Mouse (Mus musculus) kidney, embryonic 14.5 days (tissue): ENCODE measurements at regions not wholly inside any gene's neighbourhood (a gene's known extent, or its start where the extent isn't known, plus 50 kb on each side); places are given as distances from the start of the nearest gene placed in this dataset.

Source experiments
- ATAC-seq: fragments of 200-750 bp; cut with Nextera tagmentation; 2 replicates; pipeline ENCODE4 v1.8.0; 2017; ENCODE audit warnings: moderate number of reproducible peaks, mild to moderate bottlenecking, moderate TSS enrichment, moderate library complexity; ENCODE audit not compliant: low FRiP score, low TSS enrichment
- H3K27ac ChIP-seq: fragments of 300-500 bp; sonication (generic); 2 replicates; pipeline ENCODE4 v1.5.1; 2014; ENCODE audit warnings: low read depth, mild to moderate bottlenecking, low read length, moderate library complexity, mixed read lengths
- H3K27me3 ChIP-seq: fragments of 300-500 bp; sonication (generic); 2 replicates; pipeline ENCODE4 v1.6.1; 2014; ENCODE audit warnings: mild to moderate bottlenecking, low read length; ENCODE audit not compliant: control insufficient read depth, insufficient read depth
- H3K36me3 ChIP-seq: fragments of 300-500 bp; sonication (generic); 2 replicates; pipeline ENCODE4 v1.6.1; 2014; ENCODE audit warnings: low read length, mixed read lengths; ENCODE audit not compliant: control insufficient read depth, insufficient read depth
- H3K4me1 ChIP-seq: fragments of 300-500 bp; sonication (generic); 2 replicates; pipeline ENCODE4 v1.6.1; 2014; ENCODE audit warnings: low read length, mixed read lengths; ENCODE audit not compliant: control insufficient read depth, insufficient read depth
- H3K4me2 ChIP-seq: fragments of 300-500 bp; sonication (generic); replicated peaks from 2 replicates; pipeline ENCODE4 v1.6.1; 2014; ENCODE audit warnings: low read depth, mild to moderate bottlenecking, low read length
- H3K4me3 ChIP-seq: fragments of 300-500 bp; sonication (generic); 2 replicates; pipeline ENCODE4 v1.5.1; 2014; ENCODE audit warnings: mild to moderate bottlenecking, low read length
- H3K9ac ChIP-seq: fragments of 300-500 bp; sonication (generic); 2 replicates; pipeline ENCODE4 v1.6.1; 2014; ENCODE audit warnings: low read depth, mild to moderate bottlenecking, low read length, moderate library complexity
- H3K9me3 ChIP-seq: fragments of 300-500 bp; sonication (generic); 2 replicates; pipeline ENCODE4 v1.6.1; 2016; ENCODE audit warnings: low read length; ENCODE audit not compliant: control insufficient read depth
- WGBS: fragments of 180-500 bp; shearing (Covaris S2); extraction: QIAGEN DNeasy Blood & Tissue Kit; methylation state at CpG from one replicate; pipeline ENCODE4 v1.1.7; 2014; 5-methylcytosine and 5-hydroxymethylcytosine counted together

DNA sequence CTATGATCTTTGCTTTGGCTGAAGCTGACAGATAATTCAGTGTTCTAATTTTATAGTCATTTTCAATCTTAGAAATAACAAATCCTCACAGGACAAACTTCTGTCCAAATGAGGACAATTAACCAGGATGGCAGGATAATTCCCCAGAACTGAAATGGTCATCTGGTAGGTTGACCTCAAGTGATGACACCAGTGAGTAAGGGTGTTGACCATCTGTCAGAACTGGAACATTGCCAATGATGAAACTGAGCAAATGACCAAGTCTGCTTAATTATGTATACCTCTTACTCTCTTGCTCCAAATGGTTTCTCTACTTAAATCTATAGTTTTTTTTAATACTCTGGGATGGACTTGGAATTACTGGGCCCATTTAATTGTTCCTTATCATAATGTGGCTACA is 1336.9 kb upstream of the Tenm3 start:
- Histone ChIP-seq H3K4me3 (no peak overlapping the region), H3K36me3 (no peaks in the 10 kb centered on the region), H3K9me3 (no peaks in the 10 kb centered on the region), H3K9ac (no peak overlapping the region), H3K4me2 (no peak overlapping the region), H3K27me3 (no peaks in the 10 kb centered on the region), H3K27ac (no peak overlapping the region), H3K4me1 (no peaks in the 10 kb centered on the region)
- no peak for ATAC-seq

DNA sequence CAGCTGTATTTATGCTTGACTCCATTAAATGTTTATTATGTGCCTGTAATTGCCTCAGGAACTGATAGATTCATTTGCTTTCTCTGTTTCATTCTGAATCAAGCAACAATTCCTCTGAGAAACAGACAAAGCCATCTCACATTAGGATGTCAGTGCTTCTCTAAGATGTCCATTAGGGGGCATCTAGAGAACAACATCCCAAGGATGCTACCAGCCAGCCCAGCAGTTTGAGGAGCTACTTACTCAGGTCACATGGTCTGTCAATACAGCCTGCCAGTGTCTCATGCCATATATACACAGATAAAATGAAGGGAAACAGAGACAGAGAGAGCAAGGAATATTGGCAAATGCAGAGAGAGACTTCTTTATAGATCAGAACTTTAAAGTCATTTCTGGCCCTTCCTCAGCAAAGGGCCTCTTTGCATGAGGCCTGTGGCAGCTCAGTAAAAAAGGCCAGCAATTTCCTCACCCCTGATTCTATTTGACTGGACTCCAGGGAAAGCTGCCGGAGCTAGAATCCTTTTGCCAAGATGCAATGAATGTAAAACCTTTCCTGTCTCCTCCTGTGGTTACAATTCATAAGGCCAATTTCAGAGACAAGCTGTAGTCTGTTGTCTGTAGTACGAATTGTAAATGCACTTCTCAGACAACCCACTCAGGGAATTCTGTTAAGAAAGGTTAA is 1321.2 kb upstream of the Tenm3 start:
- Histone ChIP-seq H3K4me3 (no peak overlapping the region), H3K9me3 (no peaks in the 10 kb centered on the region), H3K4me1 (no peaks in the 10 kb centered on the region), H3K4me2 (no peak overlapping the region), H3K27ac (no peak overlapping the region), H3K9ac (no peak overlapping the region), H3K36me3 (no peaks in the 10 kb centered on the region), H3K27me3 (no peaks in the 10 kb centered on the region)
- WGBS, result 79% methylated on average over 2 of the region's 2 CpGs
- no peak for ATAC-seq

DNA sequence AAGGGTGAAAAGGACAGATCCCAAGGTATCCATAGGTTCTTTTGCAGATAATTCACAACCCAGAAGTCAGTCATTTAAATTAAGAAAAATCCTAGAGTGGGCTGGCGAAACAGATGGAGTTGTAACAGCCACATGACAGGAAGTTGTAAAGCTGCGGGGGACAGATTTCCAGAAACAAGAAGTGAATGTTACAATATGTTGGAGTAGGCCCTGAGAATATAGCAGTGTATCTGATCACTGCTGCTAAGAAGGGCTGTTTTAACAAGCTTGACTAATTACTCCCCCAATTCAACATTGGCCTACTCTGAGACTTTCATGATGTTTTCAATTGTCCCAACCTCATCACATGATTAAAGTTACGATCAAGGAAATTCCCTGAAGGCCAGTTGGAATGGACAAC is 1317.3 kb upstream of the Tenm3 start:
- no peak overlapping the region for H3K9ac ChIP-seq
- no peaks in the 10 kb centered on the region for H3K36me3 ChIP-seq
- 69% methylated on average over 3 of the region's 3 CpGs for WGBS
- H3K4me2 ChIP-seq, result no peak overlapping the region
- no peaks in the 10 kb centered on the region for H3K27me3 ChIP-seq
- H3K4me1 ChIP-seq, result no peaks in the 10 kb centered on the region
- H3K27ac ChIP-seq, result no peak overlapping the region
- no peaks in the 10 kb centered on the region for H3K9me3 ChIP-seq
- no peak overlapping the region for H3K4me3 ChIP-seq
- ATAC-seq, result no peak

DNA sequence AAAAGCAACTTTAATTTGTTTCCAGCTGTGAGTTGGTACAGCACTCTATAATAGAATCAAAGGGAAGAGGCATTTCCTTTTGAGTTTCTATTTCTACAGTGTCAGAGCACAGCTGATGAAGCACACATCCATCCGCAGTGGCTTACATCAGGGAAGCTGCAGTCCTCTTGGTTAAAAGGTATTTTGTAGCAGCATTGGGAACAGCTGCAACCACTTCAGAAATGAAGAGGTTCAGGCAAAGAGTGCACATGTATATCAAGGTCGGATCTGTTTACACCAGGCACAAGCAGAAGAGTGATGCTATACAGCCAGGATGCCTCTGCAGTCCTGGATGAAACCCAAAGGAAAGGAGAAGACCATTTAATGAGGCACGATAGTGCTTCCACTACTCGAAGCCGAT is 1316.6 kb upstream of the Tenm3 start:
- Histone ChIP-seq H3K36me3 (no peaks in the 10 kb centered on the region), H3K27ac (no peak overlapping the region), H3K4me1 (no peaks in the 10 kb centered on the region), H3K27me3 (no peaks in the 10 kb centered on the region), H3K9ac (no peak overlapping the region), H3K4me3 (no peak overlapping the region), H3K9me3 (no peaks in the 10 kb centered on the region), H3K4me2 (no peak overlapping the region)
- 83% methylated on average over 5 of the region's 5 CpGs for WGBS
- ATAC-seq, result no peak

DNA sequence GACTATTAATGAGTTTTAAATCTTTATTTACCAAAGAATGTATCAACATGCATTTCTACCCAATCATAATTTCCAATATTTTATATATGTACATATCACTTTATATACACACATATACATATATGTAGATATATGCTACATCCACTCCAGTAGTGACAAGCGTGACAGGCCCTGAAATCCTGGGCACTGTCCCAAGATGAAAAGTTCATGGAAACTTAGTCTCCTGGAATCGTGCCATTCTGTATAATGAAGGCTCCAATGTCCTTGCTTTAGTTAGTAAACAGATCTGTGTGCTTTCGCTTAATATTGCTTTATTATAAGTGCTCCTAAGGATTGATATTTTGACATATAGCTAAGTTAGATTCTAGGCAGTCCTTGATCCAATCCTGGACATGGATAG is 1296.1 kb upstream of the Tenm3 start:
- Histone ChIP-seq H3K9ac (no peak overlapping the region), H3K4me1 (no peaks in the 10 kb centered on the region), H3K4me2 (no peak overlapping the region), H3K9me3 (no peaks in the 10 kb centered on the region), H3K27ac (no peak overlapping the region), H3K4me3 (no peak overlapping the region), H3K36me3 (no peaks in the 10 kb centered on the region), H3K27me3 (no peaks in the 10 kb centered on the region)
- WGBS, result 87% methylated on average over 3 of the region's 3 CpGs
- ATAC-seq, result no peak

DNA sequence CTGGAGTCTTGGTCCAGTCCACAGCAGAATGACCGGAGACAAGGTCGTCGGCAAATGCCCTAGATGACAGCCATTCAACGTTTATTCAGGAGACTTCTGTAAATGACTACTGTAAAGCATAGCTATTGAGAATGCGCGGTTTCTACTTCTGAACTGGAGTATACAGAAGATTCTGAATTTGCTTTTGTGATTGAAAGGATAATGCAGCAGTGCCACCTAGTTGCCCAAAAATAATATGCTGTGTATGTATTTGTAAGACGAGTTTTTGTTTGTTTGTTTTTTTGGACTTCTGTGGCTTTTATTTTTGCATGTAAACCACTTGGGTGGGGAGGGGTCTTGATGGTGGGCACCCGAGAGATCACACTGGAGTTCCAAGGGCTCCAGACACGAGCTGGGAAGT is 1276.3 kb upstream of the Tenm3 start:
- H3K27ac ChIP-seq, result no peak overlapping the region
- H3K4me3 ChIP-seq, result no peak overlapping the region
- no peak for ATAC-seq
- H3K9ac ChIP-seq, result no peak overlapping the region
- H3K4me1 ChIP-seq, result no peaks in the 10 kb centered on the region
- WGBS, result 86% methylated on average over 9 of the region's 9 CpGs
- no peaks in the 10 kb centered on the region for H3K9me3 ChIP-seq
- H3K27me3 ChIP-seq, result no peaks in the 10 kb centered on the region
- no peak overlapping the region for H3K4me2 ChIP-seq
- H3K36me3 ChIP-seq, result no peaks in the 10 kb centered on the region

DNA sequence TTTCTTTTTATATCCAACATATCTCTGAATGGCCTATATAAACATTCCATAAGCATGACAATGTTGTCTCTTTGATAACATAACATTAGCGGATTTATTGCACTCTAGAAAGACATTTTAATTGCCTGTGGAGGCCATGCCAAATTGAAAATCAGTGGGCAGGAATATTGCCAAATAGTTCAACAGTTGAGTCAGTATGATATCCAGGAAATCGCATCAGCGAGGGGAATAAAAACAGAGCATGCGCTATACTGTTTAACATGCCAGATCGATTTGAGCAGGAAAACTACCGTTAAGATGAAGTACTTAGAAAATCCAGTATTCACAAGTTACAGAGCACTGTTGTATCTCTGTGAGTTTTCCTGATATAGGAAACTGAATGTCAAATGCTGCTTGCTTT is 1238.6 kb upstream of the Tenm3 start:
- Histone ChIP-seq H3K4me2 (no peak overlapping the region), H3K4me1 (no peaks in the 10 kb centered on the region), H3K9ac (no peak overlapping the region), H3K36me3 (no peaks in the 10 kb centered on the region), H3K9me3 (no peaks in the 10 kb centered on the region), H3K4me3 (no peak overlapping the region), H3K27ac (no peak overlapping the region), H3K27me3 (no peaks in the 10 kb centered on the region)
- WGBS, result 78% methylated on average over 6 of the region's 6 CpGs
- ATAC-seq, result no peak

DNA sequence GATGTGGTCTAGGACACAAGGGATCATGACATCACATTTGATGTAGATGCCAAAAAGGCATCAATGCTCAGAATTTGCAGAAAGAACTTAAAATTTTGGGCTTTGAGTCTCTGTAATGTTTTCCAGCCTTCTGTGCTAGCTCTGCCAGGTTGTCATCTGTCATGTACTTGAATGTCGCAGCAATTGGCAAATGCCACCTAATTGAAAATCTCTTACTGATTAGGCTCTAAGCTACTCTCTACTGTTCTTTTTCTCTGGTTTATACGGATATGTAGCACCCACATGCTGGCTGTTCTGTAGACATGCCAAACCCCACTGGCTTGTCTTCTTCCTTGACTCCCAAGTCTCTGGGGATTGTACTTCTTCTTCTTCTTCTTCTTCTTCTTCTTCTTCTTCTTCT is 1193.3 kb upstream of the Tenm3 start:
- no peak for ATAC-seq
- Histone ChIP-seq H3K27me3 (no peaks in the 10 kb centered on the region), H3K36me3 (no peaks in the 10 kb centered on the region), H3K4me3 (no peak overlapping the region), H3K4me1 (no peaks in the 10 kb centered on the region), H3K9me3 (no peaks in the 10 kb centered on the region), H3K4me2 (no peak overlapping the region), H3K9ac (no peak overlapping the region), H3K27ac (no peak overlapping the region)
- WGBS, result 86% methylated on average over 2 of the region's 2 CpGs

DNA sequence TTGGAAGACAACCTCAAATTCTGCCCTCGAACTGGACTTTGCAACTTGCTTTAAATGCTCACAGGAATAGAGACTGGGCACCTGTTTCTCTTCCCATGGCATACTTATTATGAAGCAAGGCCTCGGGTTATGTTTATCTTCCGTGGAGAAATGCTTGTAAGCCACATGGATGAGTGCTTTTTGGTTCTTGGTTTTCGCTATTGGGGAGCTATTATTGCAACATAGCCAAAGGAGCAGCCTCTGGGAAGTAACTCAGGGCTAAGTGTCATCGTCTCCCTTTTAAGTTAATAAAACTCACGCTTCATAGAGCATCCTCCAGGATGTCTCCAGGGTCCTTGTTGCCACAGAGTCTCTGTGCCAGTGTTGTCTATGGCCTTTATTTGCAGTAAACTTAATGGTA is 1183.8 kb upstream of the Tenm3 start:
- H3K36me3 ChIP-seq, result no peaks in the 10 kb centered on the region
- no peaks in the 10 kb centered on the region for H3K4me1 ChIP-seq
- no peak overlapping the region for H3K9ac ChIP-seq
- H3K4me3 ChIP-seq, result no peak overlapping the region
- H3K9me3 ChIP-seq, result no peaks in the 10 kb centered on the region
- ATAC-seq, result peak; percentile 72; the same call in 1 of the 2 replicates
- no peak overlapping the region for H3K27ac ChIP-seq
- 44% methylated on average over 6 of the region's 6 CpGs for WGBS
- no peak overlapping the region for H3K4me2 ChIP-seq
- no peaks in the 10 kb centered on the region for H3K27me3 ChIP-seq
